Mouse (Mus musculus): ENCODE data around the gene Pigs.

Gene Pigs

DNA sequence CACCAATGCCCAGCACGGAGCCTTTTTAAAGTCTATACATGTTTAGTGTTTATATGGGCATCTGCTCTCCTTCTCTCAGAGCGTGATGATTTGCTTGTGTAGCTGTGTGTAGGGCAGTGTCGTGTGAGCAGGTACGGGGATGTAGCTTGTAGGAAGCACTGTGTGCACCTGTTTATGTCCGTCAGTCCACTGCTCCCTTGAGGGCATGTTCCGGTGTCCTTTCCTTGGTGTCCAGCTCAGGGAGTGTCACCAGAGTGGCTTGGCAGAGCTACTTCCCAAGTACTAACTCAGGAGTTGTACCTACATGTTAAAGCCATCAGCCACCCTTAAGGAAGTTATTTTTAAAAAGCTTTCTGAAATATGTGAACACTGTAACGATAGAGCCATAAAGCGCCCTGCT lies 8.8 kb downstream of the Pigs start:
- no peak for DNase-seq (ENCODE audit: low spot score)

DNA sequence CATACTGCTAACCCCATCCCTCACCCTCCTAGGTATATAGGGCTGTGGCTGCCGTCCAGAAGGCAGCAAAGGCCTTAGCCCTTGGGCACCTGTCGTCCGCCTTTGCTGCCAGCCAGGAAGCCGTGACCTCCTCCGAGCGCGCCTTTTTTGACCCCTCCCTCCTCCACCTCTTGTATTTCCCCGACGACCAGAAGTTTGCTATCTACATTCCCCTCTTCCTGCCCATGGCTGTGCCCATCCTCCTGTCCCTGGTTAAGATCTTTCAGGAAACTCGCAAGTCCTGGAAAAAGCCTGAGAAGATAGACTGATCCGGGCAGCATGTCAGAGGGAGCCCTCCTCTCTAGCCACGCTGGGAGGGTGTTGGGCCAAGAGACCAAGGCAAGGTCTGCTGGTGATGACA lies 13.5 kb downstream of the Pigs start:
- DNase-seq (ENCODE audit: low spot score), result no peak

DNA sequence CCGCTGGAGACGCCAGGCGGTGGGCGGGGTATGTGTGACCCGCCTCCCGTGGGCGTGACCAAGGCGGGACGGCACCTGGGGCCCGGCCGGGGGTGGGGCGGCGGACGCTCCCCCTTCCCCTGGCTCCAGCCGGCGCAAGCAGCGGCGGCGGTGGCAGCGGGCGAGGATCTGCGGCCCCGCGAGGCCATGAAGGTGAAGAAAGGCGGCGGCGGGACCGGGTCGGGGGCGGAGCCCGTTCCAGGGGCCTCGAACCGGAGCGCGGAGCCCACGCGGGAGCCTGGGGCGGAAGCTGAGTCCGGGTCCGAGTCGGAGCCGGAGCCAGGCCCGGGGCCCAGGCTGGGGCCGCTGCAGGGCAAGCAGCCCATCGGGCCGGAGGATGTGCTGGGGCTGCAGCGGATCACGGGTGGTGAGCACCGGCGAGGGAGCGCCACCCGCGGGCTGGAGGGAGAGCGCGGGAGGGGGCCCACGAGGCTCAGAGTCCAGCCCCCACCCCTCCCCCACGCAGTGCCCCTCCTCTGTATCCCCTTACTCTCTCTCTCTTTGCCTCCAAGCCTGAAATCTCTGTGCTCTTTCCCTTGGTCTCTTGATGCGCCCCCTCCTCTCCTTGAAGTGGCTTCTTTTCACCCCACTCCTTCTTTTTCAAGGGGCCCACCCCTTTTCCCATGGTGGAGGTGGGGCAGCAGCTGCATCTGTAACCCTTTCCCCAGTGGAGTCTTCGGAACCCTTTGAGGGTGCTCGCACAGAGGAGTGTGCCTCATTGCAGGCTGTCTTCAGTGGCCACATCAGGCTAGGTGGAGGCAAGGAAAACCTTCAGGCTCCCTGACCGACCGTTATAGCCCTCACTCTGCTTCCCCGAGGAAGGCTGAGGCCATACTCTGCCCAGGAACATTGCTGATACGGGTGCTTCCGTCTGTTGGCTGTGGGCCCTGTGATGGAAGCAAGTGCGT lies 15.4 kb downstream of the Pigs start, which contains the start of gene Unc119:
Gene Unc119 (plus strand): TSS at position 102 of the 947 bp plus-strand sequence.
- DNase-seq (ENCODE audit: low spot score), result peak; percentile 70

DNA sequence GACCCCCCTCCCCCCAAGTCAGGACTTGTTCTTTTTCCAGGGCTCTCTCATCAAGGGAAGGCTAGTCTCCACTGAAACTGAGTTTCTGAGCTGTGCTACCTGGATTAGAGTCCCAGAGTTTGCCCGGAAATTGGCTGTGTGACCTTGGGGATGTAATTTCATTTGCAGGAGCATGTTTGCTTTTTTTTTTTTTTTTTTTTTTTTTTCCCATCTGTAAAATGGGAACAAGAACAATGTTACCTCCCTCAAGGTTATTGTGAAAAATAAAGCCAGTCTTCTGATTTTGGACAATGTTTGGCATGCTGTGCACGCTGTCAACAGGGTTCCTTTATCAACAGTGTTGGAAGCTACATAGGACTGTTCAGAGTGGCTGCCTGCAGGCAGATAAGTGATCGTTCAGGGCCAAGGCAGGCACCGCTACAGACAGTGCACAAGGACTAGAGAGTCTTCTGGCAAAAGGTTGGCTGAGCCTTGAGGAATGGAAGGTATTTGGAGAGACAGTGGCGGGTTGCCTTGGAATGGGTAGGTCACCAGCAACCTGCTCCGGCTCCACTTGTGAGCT lies 16.2 kb downstream of the Pigs start:
- DNase-seq (ENCODE audit: low spot score), result no peak

DNA sequence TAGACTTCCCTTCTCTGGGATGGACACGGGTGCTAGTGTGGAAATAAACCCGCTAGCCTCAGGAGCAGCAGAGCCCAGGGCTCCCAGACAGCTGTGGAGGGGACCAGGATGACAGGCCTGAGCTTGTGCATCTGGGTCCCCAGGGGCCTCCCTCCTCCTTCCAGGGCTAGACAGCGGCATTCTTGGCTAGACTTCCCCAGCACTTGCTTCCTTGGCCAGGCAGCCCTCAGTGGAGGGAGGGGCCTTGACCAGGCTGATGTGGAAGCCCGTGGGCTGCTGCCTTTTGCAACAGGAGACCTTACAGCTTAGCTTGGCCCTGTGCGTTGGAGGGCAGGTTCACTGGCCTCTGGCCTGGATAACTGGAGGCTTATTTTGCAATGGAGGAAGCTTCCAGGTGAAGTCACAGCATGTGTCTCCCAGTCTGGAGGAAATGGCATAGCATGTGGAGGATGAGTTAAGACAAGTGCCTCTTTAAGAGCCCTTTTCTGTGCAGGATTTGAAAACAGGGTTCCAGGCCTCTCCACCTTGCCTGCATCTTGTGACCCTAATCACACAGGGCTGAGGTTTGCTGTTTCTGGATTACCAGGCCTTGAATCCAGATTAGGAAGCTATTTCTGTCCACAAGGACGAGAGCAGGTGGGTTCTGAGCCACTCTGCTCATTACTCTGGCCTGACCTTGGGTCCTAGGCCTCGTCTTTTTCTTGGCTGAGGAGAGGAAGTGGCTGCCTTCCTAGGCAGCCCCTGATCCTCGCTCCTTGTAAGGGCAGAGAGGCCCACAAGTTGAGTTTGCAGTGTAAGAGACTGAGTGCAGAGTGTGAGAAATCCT lies 16.9 kb downstream of the Pigs start:
- DNase-seq (ENCODE audit: low spot score), result no peak

DNA sequence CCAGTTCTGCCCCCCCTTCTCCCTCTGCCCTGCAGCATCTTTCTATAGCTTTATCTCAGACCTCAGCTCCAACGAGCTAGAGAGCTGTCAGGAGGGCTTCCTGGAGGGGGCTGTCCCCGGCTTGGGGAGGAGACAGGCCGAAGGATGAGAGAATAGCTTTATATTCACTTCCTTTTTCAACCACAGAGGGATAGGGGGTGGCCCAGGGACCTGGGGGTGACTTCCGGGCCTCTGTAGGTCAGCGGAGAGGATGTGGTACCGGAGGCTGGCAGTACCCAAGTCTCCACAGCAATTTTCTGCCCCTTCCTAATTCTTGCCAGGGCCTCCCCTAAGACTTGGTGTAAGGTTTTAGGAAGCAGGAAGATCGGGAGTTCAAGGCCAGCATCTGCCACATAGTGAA lies 17.6 kb downstream of the Pigs start:
- DNase-seq (ENCODE audit: low spot score), result no peak

GRCm38 (mm10) chr11:78346326-78347069 lies 18.3 kb downstream of the Pigs start:
- DNase-seq (ENCODE audit: low spot score), result no peak

DNA sequence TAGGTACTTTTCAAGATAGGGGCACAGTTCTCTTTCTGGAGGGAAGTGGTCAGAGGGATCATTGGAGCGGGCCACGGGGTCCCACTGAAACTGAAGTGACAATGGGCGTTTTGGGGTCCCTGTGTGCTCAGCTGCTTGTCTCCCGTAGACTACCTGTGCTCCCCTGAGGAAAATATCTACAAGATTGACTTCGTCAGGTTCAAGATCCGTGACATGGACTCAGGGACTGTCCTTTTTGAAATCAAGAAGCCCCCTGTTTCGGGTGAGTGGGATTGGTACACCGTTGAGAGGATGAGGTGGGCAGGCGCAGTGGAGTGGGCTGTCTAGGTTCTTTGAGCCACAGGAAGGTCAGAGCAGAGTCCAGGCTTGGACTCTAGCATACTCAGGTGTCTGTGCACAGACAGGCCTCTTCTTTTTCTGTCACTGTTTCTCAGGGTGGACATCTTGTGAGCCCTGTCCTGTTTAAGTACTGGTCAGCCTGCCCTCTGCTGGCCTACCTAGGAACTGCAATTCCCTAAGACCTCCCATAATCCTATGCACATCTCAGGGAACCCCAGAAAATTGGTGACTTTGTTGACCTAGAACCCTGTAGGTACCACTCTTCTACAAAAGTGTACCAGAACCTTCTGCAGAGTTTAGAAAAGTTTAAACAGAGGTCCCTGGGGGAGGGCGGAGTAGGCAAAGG lies 19.0 kb downstream of the Pigs start:
- peak; percentile 76 for DNase-seq (ENCODE audit: low spot score)

GRCm38 (mm10) chr11:78347908-78348307 lies 19.7 kb downstream of the Pigs start:
- no peak for DNase-seq (ENCODE audit: low spot score)

DNA sequence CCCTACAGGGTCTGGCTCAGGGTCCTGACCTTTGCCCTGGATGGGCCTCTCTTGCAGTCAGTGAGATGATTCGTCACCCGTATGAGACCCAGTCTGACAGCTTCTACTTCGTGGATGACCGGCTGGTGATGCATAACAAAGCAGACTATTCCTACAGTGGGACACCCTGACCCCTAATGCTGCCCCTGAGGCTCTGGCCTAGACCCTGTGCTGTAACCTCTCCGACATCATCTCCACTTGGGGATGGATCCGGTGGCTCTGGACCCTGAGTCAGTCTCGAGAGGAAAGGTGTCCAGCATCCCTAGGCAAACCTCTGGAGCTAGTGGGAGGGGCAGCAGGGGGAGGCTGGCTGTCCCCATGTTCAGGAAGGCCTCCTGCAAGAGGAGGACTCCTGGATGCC lies 20.3 kb downstream of the Pigs start:
- no peak for DNase-seq (ENCODE audit: low spot score)

DNA sequence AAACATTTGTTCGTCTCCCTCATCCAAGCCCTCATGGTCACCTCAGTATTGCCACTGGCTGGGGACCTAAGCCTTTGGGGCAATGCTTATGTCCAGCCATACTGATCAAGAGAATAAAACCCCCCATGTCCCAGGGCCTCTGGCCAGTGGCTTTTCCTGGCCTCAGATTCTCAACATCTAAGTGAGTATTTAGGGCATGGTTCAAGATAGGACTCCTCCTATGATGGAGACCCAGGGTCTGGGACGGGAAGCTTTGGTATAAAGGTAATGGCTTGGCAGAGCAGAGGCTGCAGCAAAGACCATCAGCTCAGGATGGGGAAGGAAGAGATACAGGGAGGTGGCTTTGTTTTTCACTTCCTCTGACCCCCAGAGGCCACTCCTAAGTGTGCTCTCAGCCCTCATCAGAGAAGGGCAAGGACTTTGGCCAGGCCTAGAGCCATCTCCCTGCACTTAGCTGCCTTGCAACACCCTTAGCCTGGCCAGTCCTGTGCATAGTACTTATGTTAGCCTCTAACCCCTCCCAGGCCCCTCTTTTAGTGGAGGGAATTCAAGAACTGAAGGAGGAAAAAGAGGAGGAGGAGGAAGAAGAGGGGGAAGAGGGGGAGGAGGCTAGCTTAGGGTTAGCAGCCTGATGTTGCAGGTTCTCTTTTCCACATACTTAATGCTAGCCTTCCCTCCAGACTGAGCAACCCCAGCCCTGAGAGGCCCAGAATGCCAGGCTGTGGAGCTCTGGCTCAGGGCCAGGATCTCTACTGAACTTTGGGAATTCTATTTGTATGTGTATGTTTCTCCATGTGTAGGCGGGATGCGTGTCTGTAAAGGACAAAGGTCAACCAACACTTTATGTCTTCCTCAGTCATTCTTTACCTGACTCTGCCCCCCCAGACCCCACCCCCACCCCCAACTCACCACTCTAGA lies 21.5 kb downstream of the Pigs start:
- no peak for DNase-seq (ENCODE audit: low spot score)

- no peak for DNase-seq (ENCODE audit: low spot score)
These were observed 24.9 kb downstream of the Pigs start for GRCm38 (mm10) chr11:78353081-78353480.

DNA sequence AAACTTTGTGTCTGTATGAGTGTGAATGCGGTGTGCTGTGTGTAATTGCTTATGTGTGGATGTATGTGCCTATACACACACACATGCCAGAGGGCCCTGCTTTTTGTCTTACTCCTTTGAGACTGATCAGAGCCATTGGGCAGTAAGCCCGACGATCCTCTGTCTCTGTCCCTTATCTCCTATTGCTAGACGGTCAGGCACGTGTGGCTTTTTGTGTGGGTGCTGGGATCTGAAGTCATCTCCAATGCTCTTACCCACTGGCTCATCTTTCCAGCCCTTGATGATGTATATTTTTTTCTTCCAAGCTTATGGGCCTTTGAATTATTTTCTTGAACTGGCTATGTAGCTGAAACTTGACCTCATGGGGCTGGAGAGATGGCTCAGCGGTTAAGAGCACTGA lies 26.7 kb downstream of the Pigs start:
- DNase-seq (ENCODE audit: low spot score), result no peak

GRCm38 (mm10) chr11:78355471-78356238 lies 27.4 kb downstream of the Pigs start:
- DNase-seq (ENCODE audit: low spot score), result peak; percentile 63

GRCm38 (mm10) chr11:78358330-78359007 lies 30.3 kb downstream of the Pigs start:
- no peak for DNase-seq (ENCODE audit: low spot score)

GRCm38 (mm10) chr11:78360125-78360788 lies 32.0 kb downstream of the Pigs start:
- DNase-seq (ENCODE audit: low spot score), result peak; percentile 80

DNA sequence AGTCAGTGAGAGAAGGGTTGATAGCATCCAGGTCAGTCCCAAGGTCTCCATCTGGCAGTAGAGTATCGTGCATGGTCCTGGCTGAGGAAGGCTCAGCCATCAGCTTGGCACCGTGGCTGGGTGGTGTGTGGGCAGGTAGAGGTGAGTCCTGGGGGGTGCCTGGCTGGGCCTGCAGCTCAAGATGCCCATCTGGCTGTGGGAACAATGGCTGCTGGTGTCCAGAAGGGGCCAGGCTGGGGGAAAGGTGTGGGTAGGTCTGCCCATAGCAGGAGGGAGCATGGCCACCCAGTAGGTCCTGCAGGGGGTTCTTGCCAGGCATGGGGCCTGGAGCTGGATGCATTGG lies 32.5 kb downstream of the Pigs start:
- no peak for DNase-seq (ENCODE audit: low spot score)

- DNase-seq (ENCODE audit: low spot score), result no peak
These were observed 35.2 kb downstream of the Pigs start for GRCm38 (mm10) chr11:78363309-78364007.

Measured in layer of hippocampus, adult 11-12 months (tissue).